Mouse (Mus musculus) neural tube, embryonic 11.5 days (tissue): ENCODE results near the gene Fam160a2. TPM values are rescaled to one million over a fixed set of nuclear protein-coding genes. Genes with fewer than 3 reads are reported as not detected.

ENCODE experiments used
- ATAC-seq: fragments of 200-750 bp; cut with Nextera tagmentation; 2 replicates; pipeline ENCODE4 v1.8.0; 2017; ENCODE audit warnings: moderate number of reproducible peaks, mild to moderate bottlenecking, moderate TSS enrichment, moderate library complexity; ENCODE audit not compliant: insufficient read depth, low FRiP score, low TSS enrichment
- DNase-seq: peaks from one replicate; pipeline ENCODE4 v3.0.0-alpha.2; 2015; ENCODE audit warnings: low spot score
- H3K27ac ChIP-seq: fragments of 300-500 bp; sonication (generic); 2 replicates; pipeline ENCODE4 v1.5.1; 2014; ENCODE audit warnings: low read depth, mild to moderate bottlenecking, low read length
- H3K27me3 ChIP-seq: fragments of 300-500 bp; sonication (generic); 2 replicates; pipeline ENCODE4 v1.6.1; 2014; ENCODE audit warnings: mild to moderate bottlenecking, low read length, mixed read lengths; ENCODE audit not compliant: control insufficient read depth, insufficient read depth
- H3K36me3 ChIP-seq: fragments of 300-500 bp; sonication (generic); 2 replicates; pipeline ENCODE4 v1.6.1; 2014; ENCODE audit warnings: mild to moderate bottlenecking, low read length, moderate library complexity, mixed read lengths; ENCODE audit not compliant: control insufficient read depth, insufficient read depth
- H3K4me1 ChIP-seq: fragments of 300-500 bp; sonication (generic); 2 replicates; pipeline ENCODE4 v1.6.1; 2014; ENCODE audit warnings: low read length, mixed read lengths; ENCODE audit not compliant: control insufficient read depth, insufficient read depth
- H3K4me2 ChIP-seq: fragments of 300-500 bp; sonication (generic); 2 replicates; pipeline ENCODE4 v1.6.1; 2014; ENCODE audit warnings: low read depth, mild to moderate bottlenecking, moderate library complexity
- H3K4me3 ChIP-seq: fragments of 300-500 bp; sonication (generic); 2 replicates; pipeline ENCODE4 v1.5.1; 2014; ENCODE audit warnings: low read depth, low read length
- H3K9ac ChIP-seq: fragments of 300-500 bp; sonication (generic); 2 replicates; pipeline ENCODE4 v1.6.1; 2014; ENCODE audit warnings: mild to moderate bottlenecking, low read length
- H3K9me3 ChIP-seq: fragments of 300-500 bp; sonication (generic); 2 replicates; pipeline ENCODE4 v1.6.1; 2016; ENCODE audit warnings: low read length; ENCODE audit not compliant: control insufficient read depth
- WGBS: fragments of 180-500 bp; shearing (Covaris S2); extraction: QIAGEN DNeasy Blood & Tissue Kit; methylation state at CpG from one replicate; pipeline ENCODE4 v1.1.7; 2014; 5-methylcytosine and 5-hydroxymethylcytosine counted together
- polyA plus RNA-seq: library from polyadenylated mRNA; unstranded; fragments of >200 nt; fragmentation: Nextera tagmentation; extraction: Ambion mirVana; gene quantifications from 2 replicates; pipeline ENCODE4 v1.2.1, GENCODE M21; 2014

Fam160a2 gene
- polyA plus RNA-seq, 1 experiment from 2014 or later, result 36.1 TPM

GRCm38 (mm10) chr7:105399058-105399934 lies 558 bp downstream of the Fam160a2 start:
- H3K9ac ChIP-seq, result peak overlapping the region; percentile 80
- no peak for DNase-seq
- no peaks in the 10 kb centered on the region for H3K36me3 ChIP-seq
- peaks cover 5% of the 10 kb centered on the region; the same call in 1 of the 2 replicates for H3K4me1 ChIP-seq
- peak overlapping the region; percentile 70 for H3K4me2 ChIP-seq
- peak overlapping the region; percentile 53; the same call in 1 of the 2 replicates for H3K27ac ChIP-seq
- H3K4me3 ChIP-seq, result peak overlapping the region; percentile 86
- ATAC-seq, result no peak
- under 1% methylated on average over 23 of the region's 25 CpGs for WGBS
- H3K27me3 ChIP-seq, result no peaks in the 10 kb centered on the region
- no peaks in the 10 kb centered on the region for H3K9me3 ChIP-seq

GRCm38 (mm10) chr7:105396126-105396525 lies 3.7 kb downstream of the Fam160a2 start:
- Histone ChIP-seq H3K4me1 (peaks cover 5% of the 10 kb centered on the region; the same call in 1 of the 2 replicates), H3K27ac (no peak overlapping the region), H3K27me3 (no peaks in the 10 kb centered on the region), H3K36me3 (no peaks in the 10 kb centered on the region), H3K4me3 (no peak overlapping the region), H3K9ac (no peak overlapping the region), H3K9me3 (no peaks in the 10 kb centered on the region), H3K4me2 (no peak overlapping the region)
- ATAC-seq (no peak), DNase-seq (no peak)

- Histone ChIP-seq H3K36me3 (no peaks in the 10 kb centered on the region), H3K4me2 (no peak overlapping the region), H3K4me1 (peaks cover 5% of the 10 kb centered on the region; the same call in 1 of the 2 replicates), H3K9ac (no peak overlapping the region), H3K27ac (no peak overlapping the region), H3K4me3 (no peak overlapping the region), H3K9me3 (no peaks in the 10 kb centered on the region), H3K27me3 (no peaks in the 10 kb centered on the region)
- DNase-seq (no peak), ATAC-seq (no peak)
These were observed 4.6 kb downstream of the Fam160a2 start for GRCm38 (mm10) chr7:105395131-105395820.

- 80% methylated on average over 1 of the region's 1 CpGs for WGBS
- ATAC-seq, result no peak
- no peak overlapping the region for H3K27ac ChIP-seq
- peaks cover 5% of the 10 kb centered on the region; the same call in 1 of the 2 replicates for H3K4me1 ChIP-seq
- H3K36me3 ChIP-seq, result peaks cover 2% of the 10 kb centered on the region
- no peak overlapping the region for H3K4me3 ChIP-seq
- no peak overlapping the region for H3K9ac ChIP-seq
- no peak for DNase-seq
- H3K4me2 ChIP-seq, result no peak overlapping the region
- H3K9me3 ChIP-seq, result no peaks in the 10 kb centered on the region
- H3K27me3 ChIP-seq, result no peaks in the 10 kb centered on the region
These were observed 5.2 kb downstream of the Fam160a2 start for GRCm38 (mm10) chr7:105394606-105395005.

- Histone ChIP-seq H3K27ac (no peak overlapping the region), H3K4me2 (no peak overlapping the region), H3K4me3 (no peak overlapping the region), H3K9ac (no peak overlapping the region), H3K27me3 (no peaks in the 10 kb centered on the region), H3K4me1 (no peaks in the 10 kb centered on the region), H3K9me3 (no peaks in the 10 kb centered on the region), H3K36me3 (peaks cover 14% of the 10 kb centered on the region)
- WGBS, result 93% methylated on average over 2 of the region's 2 CpGs
- no peak for ATAC-seq
- no peak for DNase-seq
These were observed 9.6 kb downstream of the Fam160a2 start for GRCm38 (mm10) chr7:105390236-105390635.

GRCm38 (mm10) chr7:105387696-105388095 lies 12.2 kb downstream of the Fam160a2 start:
- H3K36me3 ChIP-seq, result peaks cover 24% of the 10 kb centered on the region
- 99% methylated on average over 2 of the region's 2 CpGs for WGBS
- no peak overlapping the region for H3K27ac ChIP-seq
- H3K4me2 ChIP-seq, result no peak overlapping the region
- no peak for ATAC-seq
- DNase-seq, result no peak
- no peak overlapping the region for H3K9ac ChIP-seq
- no peaks in the 10 kb centered on the region for H3K4me1 ChIP-seq
- no peak overlapping the region for H3K4me3 ChIP-seq
- H3K27me3 ChIP-seq, result no peaks in the 10 kb centered on the region
- H3K9me3 ChIP-seq, result no peaks in the 10 kb centered on the region

GRCm38 (mm10) chr7:105380329-105380728 lies 19.5 kb downstream of the Fam160a2 start:
- 95% methylated on average over 3 of the region's 3 CpGs for WGBS
- Histone ChIP-seq H3K36me3 (peaks cover 24% of the 10 kb centered on the region), H3K9me3 (no peaks in the 10 kb centered on the region), H3K27ac (no peak overlapping the region), H3K4me1 (no peaks in the 10 kb centered on the region), H3K4me2 (no peak overlapping the region), H3K27me3 (no peaks in the 10 kb centered on the region), H3K4me3 (no peak overlapping the region), H3K9ac (no peak overlapping the region)
- DNase-seq (no peak), ATAC-seq (no peak)

GRCm38 (mm10) chr7:105374866-105375265 lies 25.0 kb downstream of the Fam160a2 start, which contains the start of gene Gm5901:
Gm5901 (plus strand) TSS chr7:105375038.
- no peaks in the 10 kb centered on the region for H3K27me3 ChIP-seq
- no peak within 1 kb of the TSS for H3K4me2 ChIP-seq
- H3K36me3 ChIP-seq, result peaks cover 13% of the 10 kb centered on the region
- no peaks in the 10 kb centered on the region for H3K9me3 ChIP-seq
- no peak within 1 kb of the TSS for H3K27ac ChIP-seq
- 83% methylated on average over 1 of the region's 1 CpGs for WGBS
- no peaks in the 10 kb centered on the region for H3K4me1 ChIP-seq
- DNase-seq, result no peak
- ATAC-seq, result no peak
- H3K9ac ChIP-seq, result no peak within 1 kb of the TSS
- no peak within 1 kb of the TSS for H3K4me3 ChIP-seq
